Mouse (Mus musculus) cortical plate, adult 2 months (tissue): ENCODE data around the gene Actg2. TPM values are rescaled to one million over a fixed set of nuclear protein-coding genes. Genes with fewer than 3 reads are reported as not detected.

Experiments
- H3K27ac ChIP-seq: fragments of 200-500 bp; 2 replicates; pipeline ENCODE4 v1.5.1; 2012; ENCODE audit warnings: low read length, control low read depth, inconsistent platforms; ENCODE audit not compliant: insufficient read depth
- H3K4me1 ChIP-seq: fragments of 200-500 bp; 2 replicates; pipeline ENCODE4 v1.6.1; 2011; ENCODE audit warnings: low read length; ENCODE audit not compliant: control insufficient read depth, insufficient read depth
- H3K4me3 ChIP-seq: fragments of 200-500 bp; 2 replicates; pipeline ENCODE4 v1.5.1; 2011; ENCODE audit warnings: mild to moderate bottlenecking, low read length, control low read depth; ENCODE audit not compliant: insufficient read depth
- CTCF ChIP-seq: fragments of 200-500 bp; IDR thresholded peaks from 2 replicates; pipeline ENCODE4 v1.5.1; 2011; ENCODE audit warnings: mild to moderate bottlenecking, control low read depth, low read length; ENCODE audit not compliant: insufficient read depth; ENCODE audit errors: extremely low read depth
- POLR2A ChIP-seq: fragments of 200-500 bp; IDR thresholded peaks from 2 replicates; pipeline ENCODE4 v1.6.1; 2011; ENCODE audit warnings: mild to moderate bottlenecking, low read length, control low read depth; ENCODE audit not compliant: insufficient read depth; ENCODE audit errors: extremely low read depth
- polyA plus RNA-seq: library from polyadenylated mRNA; depleted of rRNA; stranded (reverse); fragments of >200 nt; gene quantifications from 2 replicates; pipeline ENCODE4 v1.2.3, GENCODE M21; 2012

Actg2 gene
- polyA plus RNA-seq, 1 experiment, result 0.79 TPM

DNA sequence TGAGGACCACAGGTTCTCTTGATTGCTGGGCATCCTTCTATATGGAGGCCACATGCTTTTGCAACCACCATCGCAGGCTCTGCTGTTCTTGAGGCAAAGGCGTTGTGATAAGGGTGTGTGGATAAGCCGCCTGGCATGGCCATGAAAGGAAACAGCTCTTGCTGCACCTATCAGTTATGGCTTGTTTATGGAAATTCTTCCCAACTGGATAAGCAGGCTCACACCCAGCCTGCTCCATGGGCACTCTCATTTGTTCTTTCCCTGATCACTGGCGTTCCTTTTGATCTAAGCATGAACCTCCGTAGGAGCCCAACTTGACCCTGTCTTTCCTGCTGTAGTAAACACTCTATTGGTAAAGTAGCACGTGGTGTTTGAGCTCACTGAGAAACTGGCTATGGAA lies 14.3 kb downstream of the Actg2 start:
- no peak overlapping the region for H3K4me3 ChIP-seq
- H3K27ac ChIP-seq, result no peak overlapping the region
- no peaks in the 10 kb centered on the region for H3K4me1 ChIP-seq
- no peak for TF ChIP-seq POLR2A
- no peak for TF ChIP-seq CTCF

DNA sequence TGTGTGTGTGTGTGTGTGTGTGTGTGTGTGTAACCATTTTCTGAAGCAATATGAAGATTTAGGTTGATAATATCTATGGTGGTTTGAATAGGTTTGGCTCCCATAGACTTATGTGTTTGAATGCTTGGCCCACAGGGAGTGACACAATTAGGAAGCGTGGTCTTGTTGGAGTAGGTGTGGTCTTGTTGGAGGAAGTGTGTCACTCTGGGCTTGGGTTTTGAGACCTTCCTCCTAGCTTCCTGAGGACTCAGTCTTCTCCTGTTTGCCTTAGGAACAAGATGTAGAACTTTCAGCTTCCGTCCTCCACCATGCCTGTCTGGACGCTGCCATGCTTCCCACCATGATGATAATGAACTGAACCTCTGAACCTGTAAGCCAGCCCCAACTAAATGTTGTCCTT lies 17.4 kb downstream of the Actg2 start:
- no peak overlapping the region for H3K4me3 ChIP-seq
- TF ChIP-seq CTCF, result no peak
- TF ChIP-seq POLR2A, result no peak
- no peak overlapping the region for H3K27ac ChIP-seq
- no peaks in the 10 kb centered on the region for H3K4me1 ChIP-seq

DNA sequence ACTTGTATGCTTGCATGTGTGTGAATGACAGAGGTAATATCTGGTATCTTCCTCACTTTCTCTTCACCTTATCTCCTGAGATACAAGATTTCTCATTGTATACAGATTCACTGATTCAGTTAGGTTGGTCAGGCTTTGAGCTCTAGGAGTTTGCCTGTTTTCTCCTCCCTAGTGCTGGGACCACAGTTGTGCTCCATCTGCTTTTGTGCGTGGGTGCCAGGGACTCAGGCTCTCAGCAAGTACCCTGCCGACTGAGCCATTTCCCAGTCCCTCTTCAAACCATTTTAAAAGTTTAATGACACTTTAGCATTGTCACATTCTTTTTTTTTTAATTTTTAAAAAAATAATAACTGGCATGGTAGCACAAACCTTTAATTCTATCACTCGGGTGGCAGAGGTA lies 20.9 kb downstream of the Actg2 start:
- H3K4me1 ChIP-seq, result no peaks in the 10 kb centered on the region
- no peak overlapping the region for H3K27ac ChIP-seq
- H3K4me3 ChIP-seq, result no peak overlapping the region
- TF ChIP-seq POLR2A, result no peak
- TF ChIP-seq CTCF, result no peak

DNA sequence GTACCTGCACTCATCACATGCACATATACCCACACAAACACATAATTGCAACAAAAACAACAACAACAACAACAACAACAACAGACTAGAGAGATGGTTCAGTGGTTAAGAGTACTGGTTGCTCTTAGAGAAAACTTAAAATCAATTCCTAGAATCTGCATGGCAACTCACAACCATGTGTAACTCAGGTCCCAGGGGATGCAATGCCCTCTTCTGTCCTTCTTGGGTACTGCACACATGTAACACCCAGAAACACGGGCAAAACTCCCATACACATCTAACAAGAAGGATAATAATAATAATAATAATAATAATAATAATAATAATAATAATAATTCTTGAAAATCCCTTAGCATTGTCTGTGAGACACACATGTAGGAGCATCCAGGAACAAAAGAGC lies 23.6 kb downstream of the Actg2 start:
- Histone ChIP-seq H3K27ac (no peak overlapping the region), H3K4me3 (no peak overlapping the region), H3K4me1 (no peaks in the 10 kb centered on the region; the same call in 1 of the 2 replicates)
- no peak for TF ChIP-seq POLR2A
- TF ChIP-seq CTCF, result peak; percentile 85

DNA sequence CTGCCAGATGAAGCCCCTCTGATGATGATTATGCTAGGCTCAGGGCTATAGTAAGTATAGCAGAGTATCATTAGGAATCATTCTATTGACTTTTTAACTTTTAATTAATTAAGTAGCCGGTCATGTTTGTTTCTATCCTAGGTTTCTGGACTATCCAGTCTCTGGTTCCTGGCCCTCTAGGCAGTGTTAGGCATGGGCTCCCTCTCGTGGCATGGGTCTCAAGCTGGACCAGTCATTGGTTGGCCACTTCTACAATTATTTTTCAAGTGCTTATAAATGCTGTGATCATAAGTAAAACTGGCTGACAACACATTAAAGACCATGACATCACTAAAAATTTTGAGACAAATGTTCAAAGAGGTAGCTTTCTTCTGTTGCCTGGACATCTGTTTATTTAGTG lies 25.9 kb downstream of the Actg2 start:
- H3K27ac ChIP-seq, result no peak overlapping the region
- TF ChIP-seq POLR2A (no peak), CTCF (0 out of 2 replicates have a peak, but pooled peaks have one; percentile 6)
- H3K4me3 ChIP-seq, result no peak overlapping the region
- peaks cover under 1% of the 10 kb centered on the region; the same call in 1 of the 2 replicates for H3K4me1 ChIP-seq

DNA sequence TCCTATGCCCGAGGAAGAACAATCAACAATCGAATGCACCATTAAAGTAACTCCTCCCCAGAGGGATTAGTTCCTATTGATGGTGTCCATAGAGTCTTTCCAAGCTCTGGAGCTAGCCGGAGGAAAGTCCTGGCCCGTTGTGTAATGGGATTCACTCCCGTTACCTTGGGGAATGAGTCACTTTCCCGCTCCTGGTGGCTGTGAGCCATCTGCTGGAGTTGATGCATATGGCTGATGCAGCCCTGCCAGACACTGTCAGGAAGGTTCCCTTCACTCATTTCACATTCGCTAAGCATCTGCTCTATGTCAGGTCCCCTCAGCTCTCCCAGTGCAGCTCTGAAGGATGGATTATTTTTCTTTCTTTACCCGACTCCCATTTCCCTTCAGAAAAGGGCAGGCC lies 26.6 kb downstream of the Actg2 start:
- Histone ChIP-seq H3K4me1 (peaks cover 1% of the 10 kb centered on the region; the same call in 1 of the 2 replicates), H3K27ac (no peak overlapping the region), H3K4me3 (no peak overlapping the region)
- TF ChIP-seq POLR2A, result no peak
- peak; percentile 35; the same call in 1 of the 2 replicates for TF ChIP-seq CTCF

DNA sequence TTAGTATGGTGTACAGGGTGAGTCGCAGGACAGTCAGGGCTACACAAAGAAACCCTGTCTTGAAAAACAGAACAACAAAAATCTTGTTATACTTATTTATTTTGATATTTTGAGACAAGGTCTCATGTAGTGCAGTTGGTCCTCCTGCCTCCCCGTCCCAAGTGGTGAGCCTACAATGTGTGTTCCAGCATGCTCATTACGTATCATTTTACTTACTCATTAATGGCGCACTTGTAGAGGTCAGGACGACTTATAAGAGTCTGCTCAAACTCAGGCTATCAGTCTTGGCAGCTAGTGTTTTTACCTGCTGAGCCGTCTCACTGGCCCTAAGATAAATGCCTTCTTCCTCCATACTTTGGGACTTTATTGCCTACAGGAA lies 28.9 kb downstream of the Actg2 start:
- H3K4me1 ChIP-seq, result peaks cover 5% of the 10 kb centered on the region
- no peak overlapping the region for H3K27ac ChIP-seq
- H3K4me3 ChIP-seq, result peak overlapping the region; percentile 59
- TF ChIP-seq CTCF, result no peak
- no peak for TF ChIP-seq POLR2A

DNA sequence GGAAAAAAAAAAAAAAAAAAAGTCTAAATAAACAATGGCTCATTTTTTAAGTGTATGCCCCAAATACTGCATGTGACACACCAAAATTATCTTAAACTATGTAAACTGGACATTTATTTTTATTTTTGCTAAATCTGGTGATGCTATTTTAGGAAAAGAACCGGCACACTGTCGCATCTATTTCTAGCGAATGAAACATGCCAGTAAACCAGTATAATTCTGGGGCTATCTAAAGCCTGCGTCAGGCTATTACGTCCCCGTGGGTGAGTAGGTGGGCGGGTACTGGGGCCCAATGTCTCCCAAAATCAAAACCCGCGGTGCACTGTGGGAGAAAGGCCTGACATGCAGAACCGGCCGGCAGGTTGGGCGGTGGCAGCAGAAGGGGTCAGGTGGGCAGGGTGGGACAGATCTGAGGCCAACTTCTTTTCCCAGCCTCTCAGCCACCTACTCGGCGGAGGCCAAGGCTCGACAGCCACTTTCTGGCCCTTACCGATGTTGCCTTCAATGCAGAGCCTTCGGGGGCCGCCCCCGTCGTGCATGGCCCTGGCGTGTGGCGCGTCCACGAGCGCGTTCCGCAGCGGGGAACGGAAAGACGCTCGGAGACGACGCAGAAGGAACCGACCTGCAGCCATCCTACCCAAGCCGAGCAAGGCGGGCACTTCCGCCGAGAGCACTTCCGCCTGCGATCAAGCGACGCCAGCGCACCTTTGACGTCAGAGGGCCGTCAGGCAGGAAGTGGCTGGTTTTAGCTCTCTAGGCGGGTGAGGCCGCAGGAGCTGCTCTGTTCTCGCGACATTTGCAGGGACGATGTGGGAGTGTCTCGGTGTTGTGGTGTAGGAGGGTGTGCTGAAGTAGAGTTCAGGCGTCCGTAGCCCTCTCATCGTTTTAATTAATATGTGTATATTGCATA lies 29.6 kb downstream of the Actg2 start, which contains the start of gene Dguok:
Gene Dguok (minus strand): TSS at position 712 of the 910 bp plus-strand sequence.
- Histone ChIP-seq H3K27ac (peak within 1 kb of the TSS; percentile 97), H3K4me1 (peaks cover 7% of the 10 kb centered on the region)
- TF ChIP-seq POLR2A (peak; percentile 90), CTCF (no peak)

DNA sequence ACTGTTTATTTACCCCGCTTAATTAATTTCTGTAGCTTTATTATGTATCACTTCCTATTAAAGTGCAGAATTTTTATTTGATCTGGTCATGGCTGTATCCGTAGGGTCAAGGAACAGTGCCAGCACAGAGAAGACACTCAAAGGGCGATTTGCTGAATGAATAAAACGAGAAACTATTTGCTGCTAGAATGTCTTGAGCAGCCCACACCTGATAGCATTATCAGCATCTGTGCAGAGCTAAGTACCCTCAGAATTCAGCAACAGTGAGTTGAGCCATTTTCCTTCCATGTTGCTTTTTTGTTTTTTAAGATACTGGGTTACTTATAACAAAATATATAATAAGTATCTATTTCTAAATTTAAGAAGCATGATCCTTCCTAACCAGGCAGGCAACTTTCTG lies 30.5 kb downstream of the Actg2 start:
- Histone ChIP-seq H3K4me3 (peak overlapping the region; percentile 59), H3K4me1 (peaks cover 7% of the 10 kb centered on the region), H3K27ac (no peak overlapping the region)
- TF ChIP-seq POLR2A, result no peak
- TF ChIP-seq CTCF, result no peak

More for the DNA sequence above, 29.6 kb downstream of the Actg2 start, which contains the start of gene Dguok:
- peak within 1 kb of the TSS; percentile 59 for H3K4me3 ChIP-seq

DNA sequence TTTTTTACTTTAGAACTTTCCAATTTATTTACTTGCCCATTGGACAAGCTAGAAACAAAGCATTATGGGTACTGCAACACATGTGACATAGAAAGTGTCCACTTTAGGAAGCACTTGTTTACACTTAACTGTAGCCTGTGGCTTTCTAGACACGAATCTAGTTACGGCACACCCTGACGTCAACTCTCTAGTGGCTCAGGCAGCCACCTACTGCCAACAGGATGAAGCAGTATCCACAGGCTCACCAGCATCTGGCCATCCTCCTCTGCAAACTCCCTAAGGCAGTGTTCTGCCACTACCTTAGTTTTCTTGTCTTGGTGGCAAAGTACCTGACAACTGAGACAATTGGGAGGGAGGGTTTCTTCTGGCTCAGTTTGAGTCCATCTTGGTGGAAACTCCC lies 32.7 kb downstream of the Actg2 start:
- TF ChIP-seq POLR2A (no peak), CTCF (no peak)
- Histone ChIP-seq H3K4me1 (peaks cover 12% of the 10 kb centered on the region), H3K4me3 (no peak overlapping the region), H3K27ac (no peak overlapping the region)
